Mouse (Mus musculus) spleen, adult 2 months (tissue): ENCODE measurements around the gene Ccnd3.
"Not testable (repeated sequence)": the region's sequence is repeated elsewhere in the genome, so short reads cannot be mapped to it uniquely, and the experiment has no call there.

ENCODE experiments used
- CTCF ChIP-seq: fragments of 200-500 bp; IDR thresholded peaks from 2 replicates; pipeline ENCODE4 v1.5.1; 2011; ENCODE audit warnings: mild to moderate bottlenecking, inconsistent platforms; ENCODE audit not compliant: insufficient read depth, insufficient read length, insufficient replicate concordance; ENCODE audit errors: extremely low read depth
- POLR2A ChIP-seq: fragments of 200-500 bp; IDR thresholded peaks from 2 replicates; pipeline ENCODE4 v1.6.1; 2011; ENCODE audit warnings: low read depth, low read length, inconsistent platforms

DNA sequence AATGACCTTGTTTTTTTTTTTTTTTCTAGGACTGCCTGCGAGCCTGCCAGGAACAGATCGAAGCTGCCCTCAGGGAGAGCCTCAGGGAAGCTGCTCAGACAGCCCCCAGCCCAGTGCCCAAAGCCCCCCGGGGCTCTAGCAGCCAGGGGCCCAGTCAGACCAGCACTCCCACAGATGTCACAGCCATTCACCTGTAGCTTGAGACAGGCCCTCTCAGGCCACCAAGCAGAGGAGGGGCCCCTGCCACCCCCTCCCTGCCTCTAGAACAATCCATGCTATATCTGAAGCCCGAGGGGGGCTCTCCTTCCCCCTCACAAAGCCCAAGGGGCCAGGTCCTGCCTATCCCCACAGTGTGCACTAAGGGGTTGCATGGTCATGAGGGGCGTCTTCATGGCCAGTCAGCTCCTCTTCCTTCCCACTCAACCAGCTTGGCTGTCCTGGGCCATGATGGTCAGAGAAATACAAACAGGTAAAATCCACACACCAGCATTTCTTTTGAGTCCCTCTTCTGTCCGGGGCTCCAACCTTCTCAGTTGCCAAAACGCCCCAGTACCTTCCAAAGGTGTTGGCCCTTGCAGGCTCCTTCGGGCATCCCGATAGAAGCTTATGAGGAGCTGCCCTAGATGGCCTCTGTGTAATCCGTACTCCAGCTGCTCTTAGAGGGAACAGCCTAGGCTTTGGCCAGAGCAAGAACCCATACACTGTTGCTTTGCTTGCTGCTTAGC, 93.9 kb downstream of the Ccnd3 start:
- not testable (repeated sequence) for TF ChIP-seq POLR2A, CTCF
